Mouse (Mus musculus) stomach, postnatal 0 days (tissue): ENCODE results near the gene 1810010H24Rik. TPM values are rescaled to one million over a fixed set of nuclear protein-coding genes. Genes with fewer than 3 reads are reported as not detected.
"Not testable (repeated sequence)": the region's sequence is repeated elsewhere in the genome, so short reads cannot be mapped to it uniquely, and the experiment has no call there.

ENCODE experiments used
- ATAC-seq: fragments of 200-750 bp; cut with Nextera tagmentation; 2 replicates; pipeline ENCODE4 v1.8.0; 2017; ENCODE audit not compliant: low FRiP score, low TSS enrichment
- DNase-seq: peaks from one replicate; pipeline ENCODE4 v3.0.0-alpha.2; 2016; ENCODE audit warnings: low spot score
- H3K27ac ChIP-seq: fragments of 300-500 bp; sonication (generic); replicated peaks from 2 replicates; pipeline ENCODE4 v1.5.1; 2014; ENCODE audit warnings: mild to moderate bottlenecking, control low read depth
- H3K27me3 ChIP-seq: fragments of 300-500 bp; sonication (generic); 2 replicates; pipeline ENCODE4 v1.6.1; 2014; ENCODE audit warnings: low read length; ENCODE audit not compliant: control insufficient read depth, insufficient read depth
- H3K36me3 ChIP-seq: fragments of 300-500 bp; sonication (generic); 2 replicates; pipeline ENCODE4 v1.6.1; 2014; ENCODE audit warnings: low read length, mixed read lengths; ENCODE audit not compliant: control insufficient read depth, insufficient read depth
- H3K4me1 ChIP-seq: fragments of 300-500 bp; sonication (generic); replicated peaks from 2 replicates; pipeline ENCODE4 v1.6.1; 2014; ENCODE audit warnings: antibody characterized with exemption; ENCODE audit not compliant: control insufficient read depth, insufficient read depth
- H3K4me2 ChIP-seq: fragments of 300-500 bp; sonication (generic); replicated peaks from 2 replicates; pipeline ENCODE4 v1.6.1; 2014; ENCODE audit warnings: low read depth, mild to moderate bottlenecking, control low read depth, moderate library complexity
- H3K4me3 ChIP-seq: fragments of 300-500 bp; sonication (generic); 2 replicates; pipeline ENCODE4 v1.5.1; 2014; ENCODE audit warnings: low read depth, low read length, control low read depth
- H3K9ac ChIP-seq: fragments of 300-500 bp; sonication (generic); 2 replicates; pipeline ENCODE4 v1.6.1; 2014; ENCODE audit warnings: mild to moderate bottlenecking, low read length, control low read depth, mixed read lengths
- H3K9me3 ChIP-seq: fragments of 300-500 bp; sonication (generic); 2 replicates; pipeline ENCODE4 v1.6.1; 2016; ENCODE audit warnings: low read length; ENCODE audit not compliant: control insufficient read depth
- CTCF ChIP-seq: IDR thresholded peaks from 2 replicates; pipeline ENCODE4 v1.5.1; 2016; ENCODE audit warnings: antibody characterized with exemption, low read depth, mild to moderate bottlenecking, moderate library complexity
- EP300 ChIP-seq: optimal IDR thresholded peaks from 2 replicates; pipeline ENCODE3; 2016; ENCODE audit warnings: antibody characterized with exemption
- WGBS: fragments of 180-500 bp; shearing (Covaris S2); extraction: QIAGEN DNeasy Blood & Tissue Kit; methylation state at CpG from one replicate; pipeline ENCODE4 v1.1.7; 2014; 5-methylcytosine and 5-hydroxymethylcytosine counted together
- polyA plus RNA-seq: library from polyadenylated mRNA; unstranded; fragments of >200 nt; fragmentation: Nextera tagmentation; extraction: Ambion mirVana; gene quantifications from 2 replicates; pipeline ENCODE4 v1.2.1, GENCODE M21; 2015

The 1810010H24Rik gene
- polyA plus RNA-seq, 1 experiment from 2014 or later, result 6.3 TPM

DNA sequence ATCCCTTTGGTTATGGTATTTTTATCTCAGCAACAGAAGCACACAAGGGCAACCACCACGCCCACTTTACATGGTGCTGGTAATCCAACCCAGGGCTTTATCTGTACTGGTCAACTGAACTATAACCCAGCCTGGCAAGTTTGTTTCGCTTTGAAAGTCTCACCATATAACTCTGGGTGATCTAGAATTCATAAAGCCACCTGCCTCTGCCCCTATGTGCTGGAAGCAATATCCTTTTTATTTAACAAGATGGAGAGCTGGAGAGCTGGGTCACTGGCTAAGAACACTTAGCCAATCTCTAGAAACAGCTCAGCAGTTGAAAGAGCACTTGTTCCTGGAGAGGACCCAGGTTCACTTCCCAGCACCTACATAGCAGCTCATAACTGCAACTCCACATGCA is 38.1 kb upstream of the 1810010H24Rik start:
- 83% methylated on average over 2 of the region's 2 CpGs for WGBS
- H3K27ac ChIP-seq, result no peak overlapping the region
- H3K4me2 ChIP-seq, result no peak overlapping the region
- DNase-seq (no peak), ATAC-seq (no peak)
- H3K4me1 ChIP-seq, result no peaks in the 10 kb centered on the region
- no peaks in the 10 kb centered on the region for H3K27me3 ChIP-seq
- H3K36me3 ChIP-seq, result peaks cover 11% of the 10 kb centered on the region; the same call in 1 of the 2 replicates
- no peak overlapping the region for H3K4me3 ChIP-seq
- H3K9me3 ChIP-seq, result no peaks in the 10 kb centered on the region
- H3K9ac ChIP-seq, result no peak overlapping the region
- TF ChIP-seq CTCF (no peak), EP300 (no peak)

DNA sequence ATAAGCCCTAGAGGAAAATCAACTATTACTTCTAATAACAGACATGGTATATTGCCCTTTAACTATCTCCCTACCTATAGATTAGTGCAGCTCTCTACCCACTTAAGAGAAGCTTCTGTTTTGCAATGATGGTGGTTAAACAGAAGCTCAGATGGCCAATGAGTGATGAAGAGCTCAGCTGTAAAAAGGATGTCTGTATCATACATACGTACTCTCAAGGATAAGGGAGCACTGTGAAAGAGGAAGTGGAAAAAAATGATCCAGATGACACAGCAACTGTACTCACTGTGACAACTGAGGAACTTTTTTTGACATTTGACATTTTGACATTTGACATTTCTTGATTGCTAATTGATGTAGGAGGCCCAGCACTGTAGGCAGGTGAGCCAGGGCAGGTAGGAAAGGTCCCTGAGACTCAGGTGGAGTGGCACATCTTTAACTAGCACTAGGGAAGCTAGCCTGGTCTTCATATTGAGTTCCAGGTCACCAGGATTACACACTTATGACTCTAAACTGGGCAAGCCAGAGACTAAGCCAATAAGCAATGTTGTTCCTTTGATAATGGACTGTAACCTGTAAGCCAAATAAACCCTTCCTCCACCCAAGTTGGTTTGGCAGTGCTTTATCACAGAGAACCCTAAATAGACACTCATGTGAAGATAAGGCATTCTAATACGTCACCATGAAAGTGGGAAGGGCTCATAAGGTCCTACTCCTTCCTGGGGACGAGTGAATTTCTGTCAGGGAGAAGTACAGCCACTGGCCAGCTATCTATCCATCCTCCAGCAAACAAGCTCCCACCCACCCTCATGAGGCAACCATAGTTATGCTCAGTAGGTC is 31.0 kb upstream of the 1810010H24Rik start:
- no peak overlapping the region for H3K4me2 ChIP-seq
- no peaks in the 10 kb centered on the region for H3K9me3 ChIP-seq
- H3K9ac ChIP-seq, result no peak overlapping the region
- peaks cover 9% of the 10 kb centered on the region; the same call in 1 of the 2 replicates for H3K36me3 ChIP-seq
- no peak overlapping the region for H3K4me3 ChIP-seq
- DNase-seq (no peak), ATAC-seq (peak; percentile 36)
- no peak overlapping the region; the same call in 1 of the 2 replicates for H3K27ac ChIP-seq
- H3K4me1 ChIP-seq, result no peaks in the 10 kb centered on the region
- WGBS, result 58% methylated on average over 3 of the region's 3 CpGs
- H3K27me3 ChIP-seq, result no peaks in the 10 kb centered on the region
- TF ChIP-seq CTCF (no peak), EP300 (no peak)

GRCm38 (mm10) chr11:106996492-106996891 is 29.0 kb upstream of the 1810010H24Rik start:
- not testable (repeated sequence) for H3K4me2 ChIP-seq, H3K4me1 ChIP-seq, H3K27me3 ChIP-seq, DNase-seq, H3K4me3 ChIP-seq, ATAC-seq, H3K36me3 ChIP-seq, H3K9ac ChIP-seq, H3K27ac ChIP-seq, H3K9me3 ChIP-seq
- 89% methylated on average over 7 of the region's 7 CpGs for WGBS

GRCm38 (mm10) chr11:106997976-106998375 is 27.5 kb upstream of the 1810010H24Rik start:
- Histone ChIP-seq H3K4me3 (peak overlapping the region; percentile 85), H3K27me3 (no peaks in the 10 kb centered on the region), H3K4me1 (no peaks in the 10 kb centered on the region), H3K4me2 (peak overlapping the region; percentile 76), H3K9ac (peak overlapping the region; percentile 85), H3K27ac (peak overlapping the region; percentile 91; the same call in 1 of the 2 replicates), H3K9me3 (no peaks in the 10 kb centered on the region), H3K36me3 (0 out of 2 replicates have a peak, but pooled peaks cover 2% of the 10 kb centered on the region)
- ATAC-seq (no peak), DNase-seq (no peak)
- WGBS, result 22% methylated on average over 5 of the region's 5 CpGs
- no peak for TF ChIP-seq EP300
- TF ChIP-seq CTCF, result no peak

DNA sequence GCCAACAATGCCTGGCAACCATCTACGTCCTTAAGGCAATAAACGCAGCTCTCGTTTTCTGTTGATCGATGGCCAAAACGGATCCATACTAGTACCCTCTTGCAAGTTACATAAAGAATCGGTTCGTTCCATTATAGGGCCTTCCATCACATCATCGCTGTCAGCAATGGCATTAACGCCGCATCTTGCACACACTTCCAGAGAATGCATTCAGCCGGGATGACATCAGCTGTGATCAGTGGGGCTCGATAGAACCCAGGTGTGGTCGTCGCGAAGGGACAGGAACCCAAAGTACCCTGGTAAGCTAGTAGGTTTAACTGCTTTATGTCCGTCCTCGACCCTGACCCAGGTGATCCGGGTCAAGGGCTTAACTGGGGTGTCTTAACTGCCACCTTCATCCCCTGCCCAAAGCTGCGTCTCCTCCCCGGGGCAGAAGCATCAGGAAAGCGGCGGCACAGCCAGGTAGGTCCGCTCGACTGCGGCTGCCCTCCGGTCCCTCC is 26.8 kb upstream of the 1810010H24Rik start:
- Histone ChIP-seq H3K9me3 (no peaks in the 10 kb centered on the region), H3K4me1 (no peaks in the 10 kb centered on the region), H3K27ac (peak overlapping the region; percentile 91), H3K4me2 (peak overlapping the region; percentile 76), H3K4me3 (peak overlapping the region; percentile 85), H3K9ac (peak overlapping the region; percentile 85), H3K36me3 (0 out of 2 replicates have a peak, but pooled peaks cover 2% of the 10 kb centered on the region), H3K27me3 (no peaks in the 10 kb centered on the region)
- WGBS, result under 1% methylated on average over 26 of the region's 26 CpGs
- TF ChIP-seq EP300, result no peak
- TF ChIP-seq CTCF, result no peak
- DNase-seq (peak; percentile 40), ATAC-seq (no peak)
